Mouse (Mus musculus): ENCODE data around the gene Gm20388.

The Gm20388 gene

GRCm38 (mm10) chr8:122537812-122538211 lies 2627.2 kb downstream of the Gm20388 start:
- DNase-seq (ENCODE audit: inconsistent ontology term) = no peak

- no peak for DNase-seq (ENCODE audit: inconsistent ontology term)
Observed at GRCm38 (mm10) chr8:122538310-122539076, 2627.9 kb downstream of the Gm20388 start.

- DNase-seq (ENCODE audit: inconsistent ontology term) = no peak
Observed at GRCm38 (mm10) chr8:122544138-122544537, 2633.5 kb downstream of the Gm20388 start.

DNA sequence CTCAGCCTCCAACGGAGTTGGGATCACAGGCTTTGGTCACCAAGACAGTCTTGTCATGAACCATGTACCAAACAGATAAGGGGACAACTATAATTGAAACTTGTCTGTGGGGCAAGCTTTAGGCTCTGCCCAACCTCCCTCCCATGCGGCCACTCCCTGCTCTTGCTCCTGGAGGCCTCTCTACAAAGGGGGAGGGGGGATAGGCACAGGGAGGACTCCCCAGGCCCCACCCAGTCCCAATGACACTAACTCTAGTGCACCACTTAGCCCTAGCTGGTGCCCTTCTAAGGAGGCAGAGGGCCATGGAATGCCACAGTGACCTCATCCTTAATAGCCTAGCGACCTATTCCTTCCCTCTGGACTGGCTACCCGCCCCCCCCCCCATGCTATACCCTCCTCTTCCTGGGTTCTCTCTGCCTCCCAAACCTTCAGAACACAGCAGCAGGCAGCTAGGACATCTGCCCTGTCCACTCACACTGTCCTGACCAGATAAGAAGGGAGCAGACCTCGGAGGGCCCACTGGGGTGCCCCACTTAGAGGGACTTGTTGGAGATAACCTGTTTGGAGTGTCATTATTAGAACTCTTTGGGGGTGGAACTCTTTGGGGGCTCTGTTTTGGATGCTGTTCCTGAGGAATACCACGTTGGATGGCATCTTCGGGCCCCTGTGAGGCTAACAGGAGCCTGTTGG lies 2635.6 kb downstream of the Gm20388 start:
- no peak for DNase-seq (ENCODE audit: inconsistent ontology term)

GRCm38 (mm10) chr8:122546811-122547453 lies 2636.3 kb downstream of the Gm20388 start:
- DNase-seq (ENCODE audit: inconsistent ontology term) = peak; percentile 68

DNA sequence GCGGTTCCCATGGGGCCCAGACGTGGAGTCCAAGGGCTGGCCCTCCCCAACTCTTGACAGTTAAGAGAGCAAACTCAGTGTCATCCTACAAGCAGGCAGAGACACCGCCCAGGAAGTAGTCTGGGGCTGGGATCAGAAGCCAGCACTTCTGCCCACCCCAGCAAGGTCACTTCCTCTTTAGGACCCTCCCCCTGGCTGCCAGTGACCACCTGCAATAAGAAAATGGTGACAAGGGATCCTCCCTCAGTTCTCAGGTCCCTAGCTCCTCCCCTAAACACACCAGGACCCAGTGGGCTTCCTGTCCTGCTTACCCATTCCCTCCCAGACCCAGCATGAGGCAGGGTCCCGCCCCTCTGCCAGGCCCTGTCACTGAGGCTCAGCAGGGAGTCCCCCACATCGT lies 2637.2 kb downstream of the Gm20388 start:
- no peak for DNase-seq (ENCODE audit: inconsistent ontology term)

- no peak for DNase-seq (ENCODE audit: inconsistent ontology term)
Observed at GRCm38 (mm10) chr8:122548331-122548730, 2637.7 kb downstream of the Gm20388 start.

GRCm38 (mm10) chr8:122548891-122549439 lies 2638.3 kb downstream of the Gm20388 start:
- DNase-seq (ENCODE audit: inconsistent ontology term) = peak; percentile 59

- DNase-seq (ENCODE audit: inconsistent ontology term) = peak; percentile 86
Observed at GRCm38 (mm10) chr8:122550234-122550994, 2639.8 kb downstream of the Gm20388 start.

GRCm38 (mm10) chr8:122550995-122551264 lies 2640.3 kb downstream of the Gm20388 start:
- no peak for DNase-seq (ENCODE audit: inconsistent ontology term)

GRCm38 (mm10) chr8:122551265-122552051 lies 2640.8 kb downstream of the Gm20388 start, which contains the start of gene Piezo1:
Gene Piezo1 (minus strand): TSS chr8:122551329.
- DNase-seq (ENCODE audit: inconsistent ontology term) = peak; percentile 92

DNA sequence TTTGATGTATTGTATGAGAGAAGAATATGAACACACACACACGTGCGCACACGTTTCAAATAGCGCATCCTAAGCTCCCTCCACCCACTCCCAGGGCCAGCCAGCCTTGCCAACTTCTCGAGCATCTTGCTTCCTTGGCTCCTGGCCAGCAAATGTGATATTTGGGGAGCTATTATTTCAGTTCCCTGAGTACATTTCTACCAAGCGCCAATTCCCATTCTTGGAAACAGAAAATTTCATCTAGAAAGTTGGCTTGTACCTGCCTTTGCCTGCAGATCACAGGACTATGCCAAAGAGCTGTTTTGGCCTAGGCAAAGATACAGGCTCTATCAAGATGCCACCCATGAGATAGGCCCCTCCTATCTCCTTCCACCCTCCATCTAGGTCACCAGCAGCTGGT lies 2644.1 kb downstream of the Gm20388 start:
- DNase-seq (ENCODE audit: inconsistent ontology term) = no peak

DNA sequence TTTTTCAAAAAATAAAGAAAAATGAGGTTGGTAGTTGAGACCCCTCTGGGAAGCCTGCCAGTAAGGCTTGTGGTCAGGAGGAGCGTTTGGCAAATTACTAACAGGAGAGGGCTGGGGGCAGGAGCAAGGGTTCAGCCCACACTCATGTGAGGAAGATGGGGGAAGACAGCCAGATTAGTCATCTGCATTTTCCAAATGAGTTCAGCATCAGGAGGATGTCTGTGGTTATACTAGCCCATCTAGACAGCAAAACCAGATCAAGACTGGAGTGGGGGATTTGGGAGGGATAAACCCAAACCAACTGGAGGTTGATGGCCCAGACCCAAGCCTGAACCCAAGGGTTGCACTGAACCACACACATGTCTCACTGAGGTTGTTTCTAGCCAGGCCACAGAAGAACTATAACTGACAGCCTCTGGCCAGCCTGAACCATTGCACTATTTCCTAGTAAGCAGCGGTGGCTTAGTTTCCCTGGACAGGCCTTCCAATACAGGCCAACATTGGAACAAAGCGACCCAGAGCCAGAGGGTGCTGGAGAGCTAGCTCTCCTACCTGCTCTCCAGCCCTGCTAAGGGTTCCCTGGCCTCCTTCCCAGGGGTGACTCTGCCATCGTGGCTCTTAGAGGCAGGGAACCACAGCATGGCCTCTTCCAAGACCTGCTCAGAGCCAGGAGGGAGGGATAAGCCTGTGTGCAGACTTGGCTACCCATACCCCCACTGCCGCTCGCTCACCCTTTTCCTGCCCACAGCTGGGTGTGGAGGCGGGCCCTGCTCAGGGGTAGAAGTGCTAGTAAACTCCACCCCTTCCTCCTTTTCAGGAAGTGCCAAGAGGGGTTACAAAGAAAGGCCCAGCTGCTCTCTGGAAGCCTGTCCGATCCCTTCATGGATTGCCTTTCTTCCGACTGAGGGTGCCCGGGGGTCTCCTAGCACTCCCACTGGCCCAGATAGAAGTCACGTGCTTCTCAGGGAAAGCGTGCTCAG lies 2645.7 kb downstream of the Gm20388 start:
- DNase-seq (ENCODE audit: inconsistent ontology term) = peak; percentile 87

GRCm38 (mm10) chr8:122557248-122558038 lies 2646.8 kb downstream of the Gm20388 start:
- DNase-seq (ENCODE audit: inconsistent ontology term) = no peak

DNA sequence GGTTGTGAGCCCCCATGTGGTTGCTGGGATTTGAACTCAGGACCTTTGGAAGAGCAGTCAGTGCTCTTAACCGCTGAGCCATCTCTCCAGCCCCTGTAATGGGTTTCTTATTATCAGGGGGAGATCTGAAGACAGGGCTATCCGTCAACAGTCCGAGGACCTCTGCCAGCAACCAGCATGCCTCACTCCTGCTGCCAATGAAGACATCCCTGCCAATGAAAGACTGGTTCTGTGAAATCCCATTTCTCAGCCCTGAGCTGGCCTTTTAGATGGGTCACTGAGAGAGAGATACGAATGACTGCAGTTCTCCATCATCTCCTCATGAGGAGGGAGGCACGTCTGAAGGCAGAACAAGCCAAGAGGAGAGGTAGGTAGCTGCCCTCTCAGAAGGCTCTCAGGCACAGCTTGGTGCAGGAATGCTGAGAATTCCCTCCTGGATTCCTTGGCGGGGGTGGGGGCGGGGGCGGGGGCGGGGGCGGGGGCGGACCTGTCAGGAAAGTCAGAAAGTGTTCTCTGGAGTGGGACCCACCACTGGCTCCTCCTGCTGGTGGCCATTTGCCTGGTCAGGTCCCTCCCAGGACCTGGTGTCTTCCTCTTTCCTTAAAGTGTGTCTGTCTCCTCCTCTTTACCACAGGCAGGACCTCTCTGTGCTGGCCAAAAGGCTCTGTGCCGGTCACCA lies 2648.2 kb downstream of the Gm20388 start:
- peak; percentile 73 for DNase-seq (ENCODE audit: inconsistent ontology term)

DNA sequence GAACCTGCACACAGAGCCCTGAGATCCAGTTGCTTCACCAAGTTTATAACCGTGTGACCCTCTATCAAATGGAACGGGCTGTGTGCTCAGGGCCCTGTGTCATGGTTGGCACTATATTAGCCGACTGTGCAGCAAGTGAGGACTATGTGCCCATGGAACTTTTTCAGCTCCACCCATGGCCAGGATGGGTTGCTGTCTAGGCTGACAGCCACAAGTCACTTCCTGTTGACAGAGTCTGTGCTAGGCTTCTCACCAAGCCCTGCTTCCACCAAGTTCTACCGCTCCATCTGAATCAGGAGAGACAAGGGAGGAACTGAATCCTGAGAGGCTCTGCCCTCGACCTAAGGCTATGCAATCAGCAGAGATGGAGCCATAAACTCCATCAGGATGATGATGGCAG lies 2650.6 kb downstream of the Gm20388 start:
- DNase-seq (ENCODE audit: inconsistent ontology term) = no peak

DNA sequence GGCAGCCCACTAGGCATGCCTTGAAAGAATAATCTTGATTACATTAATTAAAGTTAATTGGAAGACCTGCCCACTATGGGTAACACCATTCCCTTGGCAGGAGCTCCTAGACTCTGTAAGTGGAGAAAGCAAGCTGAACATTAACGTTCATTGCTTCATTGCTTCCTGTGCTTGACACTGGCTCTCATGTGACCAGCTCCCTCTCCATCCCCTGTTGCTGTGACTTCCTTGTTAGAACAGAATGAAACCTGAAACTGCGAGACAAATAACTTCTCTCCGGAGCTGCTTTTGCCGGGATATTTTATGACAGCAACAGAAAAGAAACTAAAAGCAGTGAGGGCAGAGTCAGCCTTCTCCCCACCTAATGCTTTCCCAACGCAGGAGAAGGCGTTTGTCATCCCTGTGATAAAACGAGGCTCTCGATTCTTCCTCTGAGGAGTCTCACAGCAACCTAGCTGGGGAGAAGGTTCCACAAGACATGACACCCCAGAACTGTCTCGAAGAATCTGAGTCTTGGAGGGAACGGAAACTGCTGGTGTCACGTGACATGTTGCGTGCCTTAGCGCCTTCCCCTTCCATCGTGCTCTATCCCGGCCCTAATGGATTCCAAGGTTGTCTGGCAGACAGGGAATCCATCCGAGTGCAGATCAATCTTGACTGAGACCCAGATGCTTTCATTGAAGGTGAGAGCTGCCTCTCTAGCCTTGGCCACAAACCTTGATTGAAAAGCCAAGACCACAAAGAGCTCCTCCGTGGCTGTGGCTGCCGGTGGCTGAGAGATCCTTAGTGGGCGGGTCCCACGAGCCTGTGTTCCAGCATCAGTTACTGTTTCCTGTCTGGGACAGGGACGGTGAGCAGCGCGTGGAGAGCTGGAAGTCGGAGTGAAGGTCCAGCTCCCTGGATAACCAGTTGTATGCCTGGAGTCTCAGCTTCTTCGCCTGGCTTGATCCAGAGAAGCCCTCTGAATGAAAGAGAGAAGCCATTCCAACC lies 2654.0 kb downstream of the Gm20388 start:
- no peak for DNase-seq (ENCODE audit: inconsistent ontology term)

Measured in Muller cell, postnatal 12 days (primary cell).